Mouse (Mus musculus): ENCODE measurements around the gene Znrf1. TPM values are rescaled to one million over a fixed set of nuclear protein-coding genes. Genes with fewer than 3 reads are reported as not detected.

Znrf1 gene
- total and polyA plus RNA-seq, 3 experiments, result 9.3 to 21.2 (median 9.5) TPM

DNA sequence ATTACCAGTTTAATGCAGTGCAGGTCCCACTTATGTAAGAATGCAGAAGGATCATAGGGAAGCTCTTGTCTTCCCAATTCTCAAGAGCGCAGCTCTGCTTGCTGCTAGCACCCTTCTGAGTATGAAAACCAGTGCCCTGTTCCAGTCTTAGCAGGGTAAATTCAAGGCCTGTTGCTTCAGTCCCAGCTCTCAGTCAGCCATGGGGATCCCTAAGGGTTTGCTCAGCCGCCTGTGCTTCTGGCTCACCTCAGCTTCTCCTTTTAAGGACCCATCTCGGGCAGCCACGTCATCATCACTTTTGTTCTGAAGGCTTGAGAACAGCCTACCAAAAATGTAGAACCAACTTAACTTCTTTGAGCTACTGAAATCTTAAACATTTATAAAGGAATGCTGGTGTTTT lies 25.9 kb downstream of the Znrf1 start:
- Histone ChIP-seq H3K4me1 (ENCODE audit: control insufficient read depth in 1 of 2, insufficient read depth in 2 of 2) (peaks cover 0 to 22% of the 10 kb centered on the region in 2 experiments; a peak in 2 of 4 replicates), H3K9ac (ENCODE audit: insufficient read depth, low read depth) (no peak overlapping the region), H3K36me3 (replicated peaks in 1 of 2; ENCODE audit: control insufficient read depth in 1 of 2, insufficient read depth in 1 of 2, low read length in 1 of 2) (peaks cover 0 to 4% of the 10 kb centered on the region in 2 experiments), H3K4me2 (ENCODE audit: insufficient read depth, low read depth, poor library complexity, severe bottlenecking) (peak overlapping the region; percentile 36; the same call in 1 of the 2 replicates), H3K27me3 (replicated peaks) (no peaks in the 10 kb centered on the region), H3K4me3 (replicated peaks in 1 of 3; ENCODE audit: low read depth in 2 of 3, low read length in 2 of 3, poor library complexity in 1 of 3) (no peak overlapping the region), H3K79me2 (replicated peaks; ENCODE audit: control insufficient read depth, extremely low read depth, insufficient read depth, poor library complexity, severe bottlenecking) (no peaks in the 10 kb centered on the region), H3K9me3 (replicated peaks; ENCODE audit: low read length) (no peaks in the 10 kb centered on the region), H3K27ac (ENCODE audit: insufficient read depth, low read depth) (no peak overlapping the region)
- in situ Hi-C loops (cut with MboI; ENCODE audit: low pct_ligation_motif_present, low pct_unique_long_range_greater_than_20kb, low sequenced_read_pairs) (no loop called here), dilution Hi-C loops (cut with MboI; ENCODE audit: extremely low pct_ligation_motif_present, extremely low pct_unique_long_range_greater_than_20kb, low sequenced_read_pairs) (no loop called here)
- DNase-seq (ENCODE audit: extremely low read depth), result peak; percentile 70
- TF ChIP-seq MYC (IDR thresholded peaks at IDR 0.05; ENCODE audit: low read depth, low read length), result no peak
- no peak for TF ChIP-seq SIN3A (IDR thresholded peaks at IDR 0.05; ENCODE audit: low read length)
- no peak for TF ChIP-seq RAD21 (IDR thresholded peaks at IDR 0.05; ENCODE audit: low read depth, low read length)
- no peak for TF ChIP-seq CTCF (conservative IDR thresholded peaks at IDR 0.05 in 1 of 2, IDR thresholded peaks at IDR 0.05 in 1 of 2; ENCODE audit: low read depth in 2 of 2, low read length in 2 of 2)
- no peak for TF ChIP-seq JUN (IDR thresholded peaks at IDR 0.05; ENCODE audit: insufficient read depth, low read depth, low read length)
- TF ChIP-seq E2F4 (IDR thresholded peaks at IDR 0.05; ENCODE audit: insufficient replicate concordance, low read depth, low read length), result no peak
- no peak for TF ChIP-seq ELF1 (IDR thresholded peaks at IDR 0.05; ENCODE audit: low read depth, low read length)
- no peak for TF ChIP-seq POLR2A (IDR thresholded peaks at IDR 0.05; ENCODE audit: low read depth, low read length)
- TF ChIP-seq KAT2A (IDR thresholded peaks at IDR 0.05; ENCODE audit: insufficient replicate concordance, low read length), result no peak
- no peak for TF ChIP-seq BHLHE40 (IDR thresholded peaks at IDR 0.05; ENCODE audit: low read depth, low read length)
- no peak for TF ChIP-seq RCOR1 (conservative IDR thresholded peaks at IDR 0.05; ENCODE audit: low read depth, low read length)
- TF ChIP-seq NRF1 (IDR thresholded peaks at IDR 0.05; ENCODE audit: low read depth, low read length), result no peak
- no peak for TF ChIP-seq IRF4 (IDR thresholded peaks at IDR 0.05; ENCODE audit: low read depth, low read length)
- TF ChIP-seq SMC3 (IDR thresholded peaks at IDR 0.05; ENCODE audit: low read depth, low read length), result no peak

DNA sequence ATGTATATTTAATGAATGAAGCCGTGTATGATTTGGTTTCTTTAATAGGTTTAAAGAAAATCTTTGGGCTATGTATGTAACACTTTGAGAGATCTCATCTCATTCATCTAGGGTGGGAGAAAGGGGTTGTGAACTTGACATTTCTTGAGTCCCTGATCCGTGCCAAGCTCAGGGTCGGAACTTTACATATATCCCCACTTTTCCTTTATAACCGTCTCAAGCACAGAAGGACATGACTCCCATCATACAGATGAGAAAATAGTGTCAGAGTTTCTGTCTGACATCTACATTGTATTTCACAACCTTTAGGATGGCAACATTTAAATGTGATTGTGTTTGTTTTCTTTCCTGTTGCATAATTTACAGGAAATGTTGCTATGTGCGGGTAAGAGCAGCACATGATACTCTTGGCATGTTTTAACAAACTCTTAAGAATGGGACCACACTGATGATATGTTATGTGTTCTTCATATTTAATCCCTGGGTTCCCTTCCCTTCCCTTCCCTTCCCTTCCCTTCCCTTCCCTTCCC lies 26.4 kb downstream of the Znrf1 start:
- H3K27ac ChIP-seq (ENCODE audit: insufficient read depth, low read depth), result no peak overlapping the region
- dilution Hi-C loops (cut with MboI; ENCODE audit: extremely low pct_ligation_motif_present, extremely low pct_unique_long_range_greater_than_20kb, low sequenced_read_pairs), result no loop called here
- in situ Hi-C loops (cut with MboI; ENCODE audit: low pct_ligation_motif_present, low pct_unique_long_range_greater_than_20kb, low sequenced_read_pairs), result no loop called here

More for the DNA sequence above, 26.4 kb downstream of the Znrf1 start:
- peaks cover 0 to 22% of the 10 kb centered on the region in 2 experiments; a peak in 2 of 4 replicates for H3K4me1 ChIP-seq (ENCODE audit: control insufficient read depth in 1 of 2, insufficient read depth in 2 of 2)
- no peak overlapping the region for H3K4me3 ChIP-seq (replicated peaks in 1 of 3; ENCODE audit: low read depth in 2 of 3, low read length in 2 of 3, poor library complexity in 1 of 3)
- H3K9me3 ChIP-seq (replicated peaks; ENCODE audit: low read length), result no peaks in the 10 kb centered on the region
- TF ChIP-seq KAT2A (IDR thresholded peaks at IDR 0.05; ENCODE audit: insufficient replicate concordance, low read length), result no peak
- no peak for TF ChIP-seq TCF12 (IDR thresholded peaks at IDR 0.05; ENCODE audit: low read depth, low read length)
- TF ChIP-seq SIN3A (IDR thresholded peaks at IDR 0.05; ENCODE audit: low read length), result no peak
- TF ChIP-seq EP300 (IDR thresholded peaks at IDR 0.05; ENCODE audit: low read length), result no peak
- TF ChIP-seq MYC (IDR thresholded peaks at IDR 0.05; ENCODE audit: low read depth, low read length), result no peak
- no peak for TF ChIP-seq TBP (conservative IDR thresholded peaks at IDR 0.05; ENCODE audit: low read depth, low read length)
- no peak for TF ChIP-seq ELF1 (IDR thresholded peaks at IDR 0.05; ENCODE audit: low read depth, low read length)
- TF ChIP-seq SMC3 (IDR thresholded peaks at IDR 0.05; ENCODE audit: low read depth, low read length), result no peak
- TF ChIP-seq MAFK (IDR thresholded peaks at IDR 0.05; ENCODE audit: insufficient replicate concordance, low read length), result no peak
- TF ChIP-seq NELFE (IDR thresholded peaks at IDR 0.05; ENCODE audit: low read depth, low read length), result no peak
- TF ChIP-seq HCFC1 (IDR thresholded peaks at IDR 0.05; ENCODE audit: low read depth, low read length), result no peak
- TF ChIP-seq BHLHE40 (IDR thresholded peaks at IDR 0.05; ENCODE audit: low read depth, low read length), result no peak
- no peak for TF ChIP-seq ZMIZ1 (IDR thresholded peaks at IDR 0.05; ENCODE audit: low read depth, low read length)
- no peak for TF ChIP-seq RAD21 (IDR thresholded peaks at IDR 0.05; ENCODE audit: low read depth, low read length)
- no peak for TF ChIP-seq CHD2 (IDR thresholded peaks at IDR 0.05; ENCODE audit: low read length)
- TF ChIP-seq MAZ (IDR thresholded peaks at IDR 0.05; ENCODE audit: low read depth, low read length), result no peak
- TF ChIP-seq UBTF (IDR thresholded peaks at IDR 0.05; ENCODE audit: low read depth, low read length), result no peak
- no peak for TF ChIP-seq GABPA (IDR thresholded peaks at IDR 0.05; ENCODE audit: insufficient replicate concordance, low read depth, low read length)
- no peak overlapping the region for H3K9ac ChIP-seq (ENCODE audit: insufficient read depth, low read depth)
- peaks cover 0 to 4% of the 10 kb centered on the region in 2 experiments for H3K36me3 ChIP-seq (replicated peaks in 1 of 2; ENCODE audit: control insufficient read depth in 1 of 2, insufficient read depth in 1 of 2, low read length in 1 of 2)
- no peak overlapping the region for H3K4me2 ChIP-seq (ENCODE audit: insufficient read depth, low read depth, poor library complexity, severe bottlenecking)
- no peaks in the 10 kb centered on the region for H3K79me2 ChIP-seq (replicated peaks; ENCODE audit: control insufficient read depth, extremely low read depth, insufficient read depth, poor library complexity, severe bottlenecking)
- H3K27me3 ChIP-seq (replicated peaks), result no peaks in the 10 kb centered on the region
- no peak for DNase-seq (ENCODE audit: extremely low read depth)
